Mouse (Mus musculus) limb, embryonic 13.5 days (tissue): ENCODE results near the gene Crip2. TPM values are rescaled to one million over a fixed set of nuclear protein-coding genes. Genes with fewer than 3 reads are reported as not detected.

Experiments used
- ATAC-seq: fragments of 200-750 bp; cut with Nextera tagmentation; 2 replicates; pipeline ENCODE4 v1.8.0; 2017; ENCODE audit warnings: low read depth, moderate number of reproducible peaks, moderate TSS enrichment; ENCODE audit not compliant: low FRiP score
- H3K27ac ChIP-seq: fragments of 300-500 bp; sonication (generic); 2 replicates; pipeline ENCODE4 v1.5.1; 2015; ENCODE audit warnings: inconsistent platforms, mild to moderate bottlenecking, moderate library complexity
- H3K27me3 ChIP-seq: fragments of 300-500 bp; sonication (generic); 2 replicates; pipeline ENCODE4 v1.6.1; 2015; ENCODE audit warnings: mild to moderate bottlenecking, inconsistent platforms
- H3K36me3 ChIP-seq: fragments of 300-500 bp; sonication (generic); 2 replicates; pipeline ENCODE4 v1.6.1; 2015; ENCODE audit warnings: inconsistent platforms, mild to moderate bottlenecking, moderate library complexity
- H3K4me1 ChIP-seq: fragments of 300-500 bp; sonication (generic); 2 replicates; pipeline ENCODE4 v1.6.1; 2015; ENCODE audit warnings: inconsistent platforms
- H3K4me2 ChIP-seq: fragments of 300-500 bp; sonication (generic); replicated peaks from 2 replicates; pipeline ENCODE4 v1.6.1; 2015; ENCODE audit warnings: inconsistent platforms, mild to moderate bottlenecking, moderate library complexity
- H3K4me3 ChIP-seq: fragments of 300-500 bp; sonication (generic); 2 replicates; pipeline ENCODE4 v1.5.1; 2015; ENCODE audit warnings: moderate library complexity, mild to moderate bottlenecking, inconsistent platforms
- H3K9ac ChIP-seq: fragments of 300-500 bp; sonication (generic); 2 replicates; pipeline ENCODE4 v1.6.1; 2015; ENCODE audit warnings: mild to moderate bottlenecking, inconsistent platforms
- H3K9me3 ChIP-seq: fragments of 300-500 bp; sonication (generic); 2 replicates; pipeline ENCODE4 v1.6.1; 2016; ENCODE audit warnings: inconsistent platforms
- WGBS: fragments of 180-500 bp; shearing (Covaris S2); methylation state at CpG from one replicate; pipeline ENCODE4 v1.1.7; 2015; 5-methylcytosine and 5-hydroxymethylcytosine counted together
- polyA plus RNA-seq: library from polyadenylated mRNA; unstranded; fragments of >200 nt; fragmentation: Nextera tagmentation; extraction: Ambion mirVana; gene quantifications from 2 replicates; pipeline ENCODE4 v1.2.1, GENCODE M21; 2015

Gene Crip2
- 70.0 and 70.4 TPM in 2 replicates for polyA plus RNA-seq

- Histone ChIP-seq H3K27ac (0 out of 2 replicates have a peak within 1 kb of the TSS, but pooled peaks have one; percentile 58), H3K9me3 (no peaks in the 10 kb centered on the region), H3K4me2 (peak within 1 kb of the TSS; percentile 84), H3K27me3 (peaks cover 51% of the 10 kb centered on the region), H3K36me3 (peaks cover 38% of the 10 kb centered on the region), H3K4me3 (peak within 1 kb of the TSS; percentile 54), H3K4me1 (peaks cover 34% of the 10 kb centered on the region), H3K9ac (peak within 1 kb of the TSS; percentile 51)
- under 1% methylated on average over 68 of the region's 68 CpGs for WGBS
- ATAC-seq: peak; percentile 83
Observed at GRCm38 (mm10) chr12:113139908-113140615, at the start of gene Crip2. Gene Crip2, plus strand, starts transcription at chr12:113140236.

GRCm38 (mm10) chr12:113097040-113097439, 43.0 kb upstream of the Crip2 start:
- peak; percentile 4; the same call in 1 of the 2 replicates for ATAC-seq
- WGBS: 86% methylated on average over 5 of the region's 5 CpGs
- peak overlapping the region; percentile 99 for H3K4me3 ChIP-seq
- H3K4me2 ChIP-seq: peak overlapping the region; percentile 96
- no peaks in the 10 kb centered on the region for H3K9me3 ChIP-seq
- H3K4me1 ChIP-seq: peaks cover 37% of the 10 kb centered on the region
- peaks cover 11% of the 10 kb centered on the region; the same call in 1 of the 2 replicates for H3K36me3 ChIP-seq
- H3K9ac ChIP-seq: peak overlapping the region; percentile 100
- H3K27me3 ChIP-seq: no peaks in the 10 kb centered on the region
- H3K27ac ChIP-seq: no peak overlapping the region

GRCm38 (mm10) chr12:113097749-113098281, 42.2 kb upstream of the Crip2 start, which contains the start of gene Mta1:
Gene Mta1, plus strand, starts transcription at chr12:113098278.
- H3K9me3 ChIP-seq: no peaks in the 10 kb centered on the region
- H3K36me3 ChIP-seq: peaks cover 11% of the 10 kb centered on the region; the same call in 1 of the 2 replicates
- H3K4me2 ChIP-seq: peak within 1 kb of the TSS; percentile 96
- H3K9ac ChIP-seq: peak within 1 kb of the TSS; percentile 100
- peak within 1 kb of the TSS; percentile 79 for H3K27ac ChIP-seq
- ATAC-seq: peak; percentile 83
- WGBS: 1% methylated on average over 27 of the region's 53 CpGs
- peak within 1 kb of the TSS; percentile 99 for H3K4me3 ChIP-seq
- no peaks in the 10 kb centered on the region for H3K27me3 ChIP-seq
- peaks cover 43% of the 10 kb centered on the region for H3K4me1 ChIP-seq

- Histone ChIP-seq H3K4me1 (peaks cover 45% of the 10 kb centered on the region), H3K9ac (peak overlapping the region; percentile 100), H3K4me3 (peak overlapping the region; percentile 99), H3K27me3 (no peaks in the 10 kb centered on the region), H3K27ac (peak overlapping the region; percentile 79), H3K4me2 (peak overlapping the region; percentile 96), H3K9me3 (no peaks in the 10 kb centered on the region), H3K36me3 (peaks cover 16% of the 10 kb centered on the region)
- ATAC-seq: no peak; the same call in 1 of the 2 replicates
- WGBS: under 1% methylated on average over 37 of the region's 60 CpGs
Observed at GRCm38 (mm10) chr12:113098530-113099151, 41.4 kb upstream of the Crip2 start.

- Histone ChIP-seq H3K27ac (peak overlapping the region; percentile 33; the same call in 1 of the 2 replicates), H3K36me3 (peaks cover 26% of the 10 kb centered on the region), H3K4me3 (peak overlapping the region; percentile 99), H3K9ac (peak overlapping the region; percentile 100), H3K4me2 (peak overlapping the region; percentile 96), H3K9me3 (no peaks in the 10 kb centered on the region), H3K4me1 (peaks cover 50% of the 10 kb centered on the region), H3K27me3 (no peaks in the 10 kb centered on the region)
- no peak for ATAC-seq
- WGBS: 26% methylated on average over 6 of the region's 6 CpGs
Observed at GRCm38 (mm10) chr12:113099470-113100237, 40.4 kb upstream of the Crip2 start.

- Histone ChIP-seq H3K9me3 (no peaks in the 10 kb centered on the region), H3K9ac (peak overlapping the region; percentile 100; the same call in 1 of the 2 replicates), H3K4me1 (peaks cover 50% of the 10 kb centered on the region), H3K4me2 (peak overlapping the region; percentile 96; the same call in 1 of the 2 replicates), H3K27me3 (no peaks in the 10 kb centered on the region), H3K27ac (no peak overlapping the region), H3K36me3 (peaks cover 34% of the 10 kb centered on the region), H3K4me3 (no peak overlapping the region; the same call in 1 of the 2 replicates)
- WGBS: 82% methylated on average over 5 of the region's 5 CpGs
- ATAC-seq: no peak
Observed at GRCm38 (mm10) chr12:113100448-113101076, 39.5 kb upstream of the Crip2 start.

- no peak for ATAC-seq
- peaks cover 39% of the 10 kb centered on the region for H3K36me3 ChIP-seq
- no peak overlapping the region for H3K4me2 ChIP-seq
- H3K27ac ChIP-seq: no peak overlapping the region
- H3K9me3 ChIP-seq: peaks cover 3% of the 10 kb centered on the region; the same call in 1 of the 2 replicates
- 83% methylated on average over 9 of the region's 9 CpGs for WGBS
- no peak overlapping the region for H3K4me3 ChIP-seq
- peaks cover 54% of the 10 kb centered on the region for H3K4me1 ChIP-seq
- no peak overlapping the region for H3K9ac ChIP-seq
- no peaks in the 10 kb centered on the region for H3K27me3 ChIP-seq
Observed at GRCm38 (mm10) chr12:113101251-113101960, 38.6 kb upstream of the Crip2 start.

- Histone ChIP-seq H3K27me3 (no peaks in the 10 kb centered on the region), H3K4me1 (peaks cover 57% of the 10 kb centered on the region), H3K9me3 (peaks cover 3% of the 10 kb centered on the region; the same call in 1 of the 2 replicates), H3K4me2 (no peak overlapping the region), H3K9ac (no peak overlapping the region), H3K4me3 (no peak overlapping the region), H3K36me3 (peaks cover 41% of the 10 kb centered on the region), H3K27ac (no peak overlapping the region)
- ATAC-seq: no peak
- WGBS: 61% methylated on average over 6 of the region's 6 CpGs
Observed at GRCm38 (mm10) chr12:113102461-113102860, 37.6 kb upstream of the Crip2 start.

GRCm38 (mm10) chr12:113103846-113104451, 36.1 kb upstream of the Crip2 start:
- no peak overlapping the region for H3K4me3 ChIP-seq
- H3K4me1 ChIP-seq: peaks cover 62% of the 10 kb centered on the region
- no peaks in the 10 kb centered on the region for H3K27me3 ChIP-seq
- no peak overlapping the region for H3K27ac ChIP-seq
- ATAC-seq: no peak
- 79% methylated on average over 8 of the region's 8 CpGs for WGBS
- H3K36me3 ChIP-seq: peaks cover 47% of the 10 kb centered on the region
- no peak overlapping the region for H3K4me2 ChIP-seq
- peaks cover 3% of the 10 kb centered on the region; the same call in 1 of the 2 replicates for H3K9me3 ChIP-seq
- no peak overlapping the region for H3K9ac ChIP-seq

GRCm38 (mm10) chr12:113106386-113106785, 33.6 kb upstream of the Crip2 start:
- H3K9me3 ChIP-seq: peaks cover 3% of the 10 kb centered on the region; the same call in 1 of the 2 replicates
- WGBS: 78% methylated on average over 6 of the region's 6 CpGs
- peaks cover 55% of the 10 kb centered on the region for H3K4me1 ChIP-seq
- no peak overlapping the region for H3K9ac ChIP-seq
- no peak overlapping the region for H3K27ac ChIP-seq
- no peak overlapping the region for H3K4me2 ChIP-seq
- H3K27me3 ChIP-seq: no peaks in the 10 kb centered on the region
- peaks cover 37% of the 10 kb centered on the region for H3K36me3 ChIP-seq
- no peak overlapping the region for H3K4me3 ChIP-seq
- ATAC-seq: no peak
